Mouse (Mus musculus) right cerebral cortex, postnatal 4 days (tissue): ENCODE measurements at regions not wholly inside any gene's neighbourhood (a gene's known extent, or its start where the extent isn't known, plus 50 kb on each side); places are given as distances from the start of the nearest gene placed in this dataset.

Experiments
- DNase-seq: peaks from one replicate; pipeline ENCODE4 v3.0.0-alpha.2; 2022

- DNase-seq = no peak
These were observed 95.3 kb downstream of the Lurap1l start for GRCm38 (mm10) chr4:81005507-81006328.

DNA sequence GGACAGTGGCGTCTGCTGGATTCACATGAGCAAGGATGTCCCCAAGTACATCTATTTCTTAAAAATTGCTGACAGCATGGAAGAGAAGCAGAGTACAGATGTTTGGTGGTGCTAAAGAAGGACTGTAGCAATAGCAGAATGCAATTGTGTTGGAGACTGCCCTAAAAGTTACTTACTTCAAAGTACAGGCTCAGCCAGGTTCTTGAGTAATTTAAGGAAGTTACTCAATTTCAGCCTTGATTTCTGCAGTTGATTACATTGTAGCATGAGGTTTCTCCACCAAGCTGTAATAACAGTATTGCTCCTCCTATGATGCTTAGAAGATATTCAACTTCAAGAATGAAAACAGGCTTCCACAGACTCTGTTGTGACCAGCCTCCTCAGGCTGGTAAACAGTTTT, 96.1 kb downstream of the Lurap1l start:
- no peak for DNase-seq

GRCm38 (mm10) chr4:81021850-81022249, 111.4 kb downstream of the Lurap1l start:
- DNase-seq = no peak

GRCm38 (mm10) chr4:81023436-81023983, 113.1 kb downstream of the Lurap1l start:
- DNase-seq = no peak

- DNase-seq = no peak
These were observed 117.1 kb downstream of the Lurap1l start for GRCm38 (mm10) chr4:81027558-81027957.

DNA sequence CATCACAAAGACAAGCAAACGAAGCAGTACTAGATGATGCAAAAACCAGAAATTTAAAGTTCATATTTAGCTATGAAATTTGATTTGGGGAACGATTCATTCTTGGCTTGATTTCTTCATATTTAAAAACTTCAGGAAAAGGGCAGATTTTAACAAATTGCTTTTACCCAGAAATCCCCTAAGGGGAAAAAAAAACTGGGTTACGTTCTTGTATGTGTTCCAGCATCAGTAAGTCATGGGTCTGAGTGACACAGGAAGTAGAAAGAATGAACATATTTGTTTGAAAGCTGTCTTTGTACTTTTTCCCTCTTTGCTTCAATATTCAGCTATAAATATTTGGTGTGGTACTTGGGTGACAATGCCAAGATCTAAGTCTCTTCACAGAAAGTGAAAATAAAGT, 120.2 kb downstream of the Lurap1l start:
- no peak for DNase-seq

- no peak for DNase-seq
These were observed 127.0 kb downstream of the Lurap1l start for GRCm38 (mm10) chr4:81037336-81037902.

DNA sequence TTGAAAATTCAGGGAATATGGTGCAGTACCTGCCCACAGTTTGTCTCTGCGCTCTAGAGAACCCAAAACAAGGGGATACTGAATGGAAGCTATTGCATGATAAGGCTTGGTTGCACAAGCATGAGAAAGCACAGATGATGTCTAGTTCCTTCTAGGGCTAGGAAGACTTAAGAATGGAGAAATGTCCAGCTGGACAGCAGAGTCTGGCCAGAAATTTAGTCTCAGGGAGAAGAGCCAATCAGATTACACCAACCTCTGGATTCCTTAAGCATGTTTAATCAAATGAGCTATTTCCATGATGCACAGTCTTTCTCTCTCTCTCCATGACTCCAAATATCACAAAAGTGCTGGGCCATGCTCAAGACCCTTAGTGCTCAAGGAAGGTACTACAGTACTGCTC, 147.8 kb downstream of the Lurap1l start:
- DNase-seq = no peak

DNA sequence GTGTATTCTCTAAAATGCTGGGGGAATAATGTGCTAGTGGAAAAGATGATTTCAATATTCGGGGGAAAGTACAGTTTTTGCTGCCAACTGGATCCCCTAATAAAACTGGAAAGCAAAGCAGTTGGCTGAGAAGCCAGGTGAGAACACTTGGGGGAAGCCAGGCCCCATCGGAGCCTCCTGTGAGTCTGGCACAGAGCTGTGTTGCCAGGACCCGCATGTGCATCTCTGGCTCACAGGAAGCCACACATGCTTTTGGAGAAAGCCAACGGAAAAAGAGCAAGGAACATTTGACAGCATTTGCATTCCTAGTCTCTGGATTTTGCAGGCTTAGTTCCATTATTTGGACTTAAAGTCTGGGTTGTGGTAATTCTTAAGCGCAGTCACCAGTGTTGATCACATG, 148.4 kb downstream of the Lurap1l start:
- peak; percentile 4 for DNase-seq

DNA sequence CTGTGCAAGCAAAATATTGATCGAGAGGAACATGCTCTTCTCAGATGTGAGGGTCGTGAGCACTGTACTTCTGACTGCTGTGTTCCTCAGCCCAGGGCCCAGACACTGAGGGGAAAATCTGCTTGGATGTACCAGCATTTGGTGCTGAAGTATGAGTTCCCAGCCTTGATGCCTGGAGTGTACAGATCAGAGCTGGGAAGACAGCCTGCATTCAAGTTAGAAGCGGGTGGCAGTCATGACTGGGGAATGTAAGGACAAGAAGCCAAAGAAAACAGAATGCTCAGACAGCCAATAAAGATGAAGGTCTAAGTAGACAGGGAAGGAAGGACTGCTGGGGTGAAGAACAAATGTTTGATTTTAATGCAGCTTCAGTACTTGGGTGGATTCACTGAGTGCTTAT, 148.9 kb downstream of the Lurap1l start:
- no peak for DNase-seq

DNA sequence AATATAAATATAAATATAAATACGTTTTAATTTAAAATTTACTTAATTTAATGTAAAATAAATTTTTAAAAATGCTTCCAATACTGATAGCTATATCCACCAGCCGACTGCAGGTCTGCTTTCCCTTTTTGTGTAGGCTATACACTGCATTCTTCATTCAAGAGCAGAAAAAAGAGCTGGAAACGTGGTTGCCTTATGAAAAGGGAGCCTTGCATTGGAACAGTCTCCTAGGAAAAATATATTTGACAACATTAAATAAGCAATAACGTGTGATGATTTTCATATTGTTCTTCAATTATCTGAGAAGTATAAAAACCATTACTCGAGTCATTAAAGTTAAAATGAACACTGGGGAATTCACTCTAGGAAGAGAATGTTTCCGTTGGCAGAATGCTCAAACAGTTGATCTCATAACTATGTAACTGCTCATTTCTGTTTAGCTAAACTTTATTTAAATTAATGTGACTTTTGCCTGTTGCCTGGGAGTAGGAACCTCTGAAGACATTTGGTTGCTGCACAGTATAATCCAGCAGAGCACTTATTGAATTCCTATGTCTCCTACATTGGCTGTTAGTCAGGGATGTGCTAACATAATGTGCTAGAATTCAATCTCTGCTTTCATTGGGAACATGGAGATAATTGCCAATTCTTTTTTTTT, 172.0 kb downstream of the Lurap1l start:
- DNase-seq = no peak

DNA sequence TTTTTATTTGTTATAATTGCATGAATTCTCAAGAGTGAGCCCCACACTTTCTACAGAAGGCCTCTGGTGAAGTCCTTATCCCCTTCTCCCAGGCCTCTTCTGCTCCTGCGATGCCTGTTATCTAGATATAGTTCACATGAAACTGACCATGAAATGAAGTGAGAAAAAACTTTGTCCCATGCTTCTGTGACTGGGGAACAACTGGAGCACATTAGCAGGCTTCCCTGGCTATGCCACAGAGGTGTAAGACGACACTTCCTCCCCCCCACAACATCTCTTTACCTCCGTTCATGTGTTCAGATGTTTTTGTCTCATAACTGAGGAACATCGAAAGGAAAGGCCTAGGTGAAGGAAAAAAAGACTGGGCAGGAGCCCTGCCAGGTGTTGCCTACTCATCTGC, 174.7 kb downstream of the Lurap1l start:
- DNase-seq = no peak

DNA sequence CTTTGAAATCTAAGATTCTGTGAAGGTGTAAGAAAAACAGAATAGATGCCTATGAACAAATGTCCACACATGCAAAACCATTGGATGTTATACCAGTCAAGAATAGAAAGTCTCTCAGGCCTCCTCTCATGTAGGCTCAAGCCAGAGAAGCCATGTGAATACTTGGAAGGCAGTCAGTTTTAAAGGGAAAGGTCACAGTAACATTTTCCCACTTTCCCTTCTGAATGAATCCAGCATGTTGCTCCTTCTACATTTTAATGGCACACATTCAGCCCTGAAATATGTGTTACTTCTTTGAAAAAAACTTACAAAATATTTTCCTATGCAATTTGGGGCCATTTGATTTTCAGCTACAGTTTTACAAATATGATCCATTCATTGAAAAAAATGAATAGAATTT, 186.1 kb downstream of the Lurap1l start:
- DNase-seq = no peak

DNA sequence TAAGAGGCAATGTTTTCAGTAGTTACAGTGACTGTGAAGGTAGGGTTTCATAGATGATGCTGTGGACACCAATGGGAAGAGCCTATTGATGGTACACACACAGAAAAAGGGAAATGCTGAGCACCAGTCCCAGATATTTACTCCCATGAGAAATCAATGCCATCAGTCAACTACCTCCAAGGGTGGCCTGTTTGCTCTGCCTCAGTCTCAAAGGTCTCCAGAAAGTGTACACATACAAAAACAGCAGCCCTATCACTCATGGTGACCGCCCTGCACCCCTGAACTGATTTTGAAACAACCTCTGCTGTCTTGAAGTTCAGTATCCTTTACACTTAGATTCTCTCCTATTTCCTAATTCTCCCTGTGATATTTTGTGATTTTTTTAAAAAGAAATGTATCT, 187.2 kb downstream of the Lurap1l start:
- DNase-seq = no peak

GRCm38 (mm10) chr4:81101049-81101448, 190.6 kb downstream of the Lurap1l start:
- DNase-seq = no peak

GRCm38 (mm10) chr4:81111307-81111706, 200.9 kb downstream of the Lurap1l start:
- no peak for DNase-seq

DNA sequence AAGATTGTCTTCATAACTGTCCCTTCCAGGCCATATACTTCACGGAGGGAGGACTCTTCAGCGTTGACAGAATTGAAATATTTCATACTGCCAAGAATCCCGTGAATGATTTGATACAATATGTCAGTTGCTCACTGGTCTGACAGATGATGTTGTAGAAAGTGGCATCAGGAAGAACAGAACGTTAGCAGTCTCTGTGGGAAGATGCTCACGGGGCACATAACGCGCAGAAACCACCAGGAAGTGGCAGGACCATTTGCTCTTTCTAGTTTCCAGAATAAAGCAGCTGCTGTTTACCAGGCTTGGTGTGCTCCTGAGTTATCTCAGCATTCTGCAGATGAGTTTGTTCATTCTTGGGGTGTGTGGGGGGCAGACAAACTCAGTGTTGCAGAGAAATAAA, 206.0 kb downstream of the Lurap1l start:
- DNase-seq = no peak

DNA sequence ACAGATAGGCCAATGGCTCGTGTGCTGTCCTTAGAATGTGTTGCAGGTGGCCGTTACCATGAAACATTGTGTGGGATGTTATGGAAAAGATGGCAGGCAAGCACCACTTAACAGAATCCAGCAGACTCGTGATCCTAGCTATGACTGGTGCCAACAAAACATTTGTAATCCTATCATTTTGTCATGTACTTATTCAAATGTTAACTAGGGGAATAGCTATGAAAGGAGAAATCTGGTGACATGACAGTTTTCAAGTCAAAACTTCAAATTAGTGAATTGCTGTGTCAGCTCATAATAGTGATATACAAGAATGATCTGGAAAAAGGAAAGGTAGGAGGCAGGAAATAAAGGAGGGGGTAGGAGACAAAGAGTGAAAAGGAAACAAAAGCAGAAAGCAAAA, 213.7 kb downstream of the Lurap1l start:
- DNase-seq = no peak

GRCm38 (mm10) chr4:81129874-81130273, 219.4 kb downstream of the Lurap1l start:
- DNase-seq = no peak

GRCm38 (mm10) chr4:81173111-81173510, 262.7 kb downstream of the Lurap1l start:
- no peak for DNase-seq

DNA sequence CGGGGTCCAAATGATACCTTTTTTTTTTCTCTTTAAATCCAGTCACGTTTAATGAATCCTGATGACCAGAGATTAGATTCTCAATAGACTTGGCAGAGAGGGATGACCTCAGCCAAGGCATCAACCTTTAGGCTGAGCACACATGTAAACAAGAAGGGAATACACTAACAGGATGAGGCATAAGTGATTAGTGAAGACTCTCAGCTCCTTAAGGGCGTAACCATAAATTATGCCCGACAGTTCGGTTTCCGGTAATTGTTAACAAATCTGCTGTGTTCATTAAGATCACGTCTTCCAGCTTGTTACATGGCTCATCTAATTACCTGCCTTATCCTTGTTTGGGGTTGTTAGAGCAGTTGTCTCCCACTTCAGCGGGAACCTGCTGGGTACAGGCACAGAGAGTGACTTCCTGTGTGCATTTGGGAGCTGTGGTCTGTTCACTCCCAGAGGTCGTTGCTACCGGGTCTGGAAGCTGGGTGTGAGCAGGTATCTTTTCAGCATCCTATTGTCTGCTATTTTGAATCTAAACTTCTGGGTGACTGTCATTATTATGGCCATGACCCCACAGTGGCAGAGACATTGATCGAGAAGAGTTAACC, 265.1 kb downstream of the Mpdz start:
- DNase-seq = no peak

- no peak for DNase-seq
These were observed 264.4 kb downstream of the Mpdz start for GRCm38 (mm10) chr4:81178047-81178781.

DNA sequence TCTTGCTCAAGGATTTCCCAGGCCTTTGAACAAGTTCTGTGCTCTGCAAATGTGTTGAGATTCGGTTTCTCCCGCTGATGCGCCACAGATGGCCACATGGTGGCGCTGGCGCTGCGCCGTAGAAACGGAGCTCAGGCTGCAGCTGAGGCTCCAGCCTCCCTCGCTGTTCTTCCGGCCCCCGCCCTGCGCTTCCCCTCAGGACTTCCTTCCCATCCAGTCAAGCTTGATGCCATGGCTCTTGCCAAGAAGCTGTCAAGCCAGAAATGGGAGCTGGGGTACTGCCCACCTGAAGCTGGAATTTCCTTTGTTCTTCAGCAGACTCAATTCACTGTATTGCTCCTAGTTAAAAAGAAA, 263.9 kb downstream of the Mpdz start:
- peak; percentile 95 for DNase-seq
